Mouse (Mus musculus): ENCODE data around the gene Slc48a1. TPM values are rescaled to one million over a fixed set of nuclear protein-coding genes. Genes with fewer than 3 reads are reported as not detected.

Gene Slc48a1
- polyA plus RNA-seq, 1 experiment from 2014 or later, result 37.8 TPM

DNA sequence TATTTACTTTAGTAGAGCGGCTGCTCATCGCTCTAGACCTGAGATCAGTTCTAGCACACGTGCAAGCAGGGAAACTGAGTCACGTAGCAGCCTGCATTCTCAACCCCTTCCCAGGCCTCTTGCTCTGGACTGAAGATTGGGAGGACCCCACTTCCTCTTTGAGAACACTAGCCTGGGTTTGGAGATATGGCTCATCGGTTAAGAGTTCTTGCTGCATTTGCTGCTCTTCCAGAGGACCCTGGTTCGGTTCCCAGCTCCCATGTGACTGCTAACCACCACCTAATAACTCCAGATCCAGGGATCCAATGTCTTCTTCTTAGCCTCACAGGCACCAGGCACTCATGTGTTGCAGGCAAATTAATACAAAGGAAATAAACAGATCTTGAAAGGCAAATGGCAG is 63.1 kb downstream of the Slc48a1 start:
- Histone ChIP-seq H3K36me3 (no peaks in the 10 kb centered on the region), H3K27ac (replicated peaks) (no peak overlapping the region), H3K9ac (replicated peaks) (no peak overlapping the region), H3K27me3 (peaks cover 3% of the 10 kb centered on the region), H3K9me3 (no peaks in the 10 kb centered on the region), H3K4me3 (no peak overlapping the region), H3K4me2 (replicated peaks) (no peak overlapping the region), H3K4me1 (peaks cover 3% of the 10 kb centered on the region)
- ATAC-seq (ENCODE audit: low FRiP score, low read depth), result no peak
- WGBS, result 93% methylated on average over 6 of the region's 6 CpGs

- no peak overlapping the region for H3K4me2 ChIP-seq (replicated peaks)
- no peak for ATAC-seq (ENCODE audit: low FRiP score, low read depth)
- no peak overlapping the region for H3K4me3 ChIP-seq
- H3K27me3 ChIP-seq, result peaks cover 3% of the 10 kb centered on the region
- 90% methylated on average over 6 of the region's 6 CpGs for WGBS
- no peak overlapping the region for H3K9ac ChIP-seq (replicated peaks)
- H3K9me3 ChIP-seq, result no peaks in the 10 kb centered on the region
- no peak overlapping the region for H3K27ac ChIP-seq (replicated peaks)
- H3K4me1 ChIP-seq, result peaks cover 3% of the 10 kb centered on the region; the same call in 1 of the 2 replicates
- no peaks in the 10 kb centered on the region for H3K36me3 ChIP-seq
Measured at GRCm38 (mm10) chr15:97842058-97842457, 63.7 kb downstream of the Slc48a1 start.

Other genes with a start within 250 kb of the Slc48a1 start
- gene Rpap3, start 72.7 kb upstream of the Slc48a1 start, polyA plus RNA-seq (2016; fragmentation: Nextera tagmentation; extraction: Ambion mirVana), result 40.2 and 40.9 TPM in 2 replicates
- gene Endou, start 47.2 kb upstream of the Slc48a1 start, polyA plus RNA-seq (2016; fragmentation: Nextera tagmentation; extraction: Ambion mirVana), result 0.16 and 0.20 TPM in 2 replicates
- gene Rapgef3, start 10.5 kb upstream of the Slc48a1 start, polyA plus RNA-seq (2016; fragmentation: Nextera tagmentation; extraction: Ambion mirVana), result 8.0 and 8.6 TPM in 2 replicates
- 24.8 and 29.9 TPM in 2 replicates for gene Hdac7, start 66.0 kb downstream of the Slc48a1 start, polyA plus RNA-seq (2016; fragmentation: Nextera tagmentation; extraction: Ambion mirVana)
- gene Vdr, start 132.1 kb downstream of the Slc48a1 start, polyA plus RNA-seq (2016; fragmentation: Nextera tagmentation; extraction: Ambion mirVana), result 0.24 TPM in 1 of 2 replicates, not detected in the other
- 52.8 and 58.2 TPM in 2 replicates for gene Tmem106c, start 185.7 kb downstream of the Slc48a1 start, polyA plus RNA-seq (2016; fragmentation: Nextera tagmentation; extraction: Ambion mirVana)
- gene Col2a1, start 226.2 kb downstream of the Slc48a1 start, polyA plus RNA-seq (2016; fragmentation: Nextera tagmentation; extraction: Ambion mirVana), result 137 and 194 TPM in 2 replicates